In genomic region chr8:34452811-34453210, GRCm38 (mm10) we compare ENCODE assay signal across 27 mouse cellular contexts.
DNase-seq lines count a peak whose midpoint lies in the region; ATAC-seq lines count a peak whose summit lies in the region.
"Had no signal": no experiment of that assay in that cellular context is flagged by ENCODE, and none has a peak within 500 bp of the region (broad histone marks: within the 10 kb centered on the region; RNA-seq: fewer than 3 reads in every experiment).

No protein-coding gene starts in this region.

- peaks cover 18% of the 10 kb centered on the region; the same call in 1 of the 2 replicates for H3K9me3 ChIP-seq in midbrain, embryonic 10.5 days (replicated peaks)
- no peaks in the 10 kb centered on the region for H3K9me3 ChIP-seq in midbrain, embryonic 11.5 days (ENCODE audit: control insufficient read depth, low read length)
- H3K9me3 ChIP-seq: embryonic facial prominence, embryonic 13.5 days; forebrain, embryonic 15.5 days; heart, embryonic 15.5 days had no signal

- H3K9ac ChIP-seq in midbrain, embryonic 11.5 days (ENCODE audit: low read length): no peak overlapping the region
- H3K9ac ChIP-seq: embryonic facial prominence, embryonic 13.5 days; forebrain, embryonic 12.5 days; forebrain, embryonic 15.5 days; heart, embryonic 12.5 days; heart, embryonic 15.5 days; hindbrain, embryonic 14.5 days had no signal

- WGBS in midbrain, embryonic 10.5 days: 66% methylated on average over 6 of the region's 6 CpGs
- WGBS in midbrain, embryonic 11.5 days: 69% methylated on average over 6 of the region's 6 CpGs

- peak; percentile 56 for DNase-seq in embryo, embryonic 10.5 days (ENCODE audit: low spot score)
- no peak for DNase-seq in embryo, embryonic 9.5 days (ENCODE audit: extremely low spot score)
- no peak for DNase-seq in midbrain, embryonic 10.5 days (ENCODE audit: low spot score)
- DNase-seq in midbrain, embryonic 11.5 days (ENCODE audit: low spot score, missing footprints): no peak
- peak; percentile 76 for DNase-seq in retina, postnatal 1 day
- DNase-seq in kidney, adult 9 months: no peak
- DNase-seq: adrenal gland, adult 8-10 months; adrenal gland, postnatal 25 days; cerebellum, adult 11-12 months; cerebellum, adult 8-10 months; cerebellum, postnatal 10 days; cerebellum, postnatal 36 days; gastrocnemius, postnatal 25 days; heart, adult 18-20 months; heart, postnatal 10 days; heart, postnatal 36 days had no signal

- no peak for ATAC-seq in midbrain, embryonic 11.5 days (ENCODE audit: low FRiP score)
- ATAC-seq: activated CD4-positive, CD25-positive, alpha-beta regulatory T cell, adult 4 months; forebrain, embryonic 15.5 days; hindbrain, postnatal 0 days; inflammation-experienced regulatory T-cells, adult 6 months had no signal

- H3K4me1 ChIP-seq in midbrain, embryonic 10.5 days: peaks cover 34% of the 10 kb centered on the region
- peaks cover 10% of the 10 kb centered on the region; the same call in 1 of the 2 replicates for H3K4me1 ChIP-seq in midbrain, embryonic 11.5 days (ENCODE audit: control insufficient read depth, insufficient read depth, low read length)

- no peak overlapping the region for H3K4me2 ChIP-seq in midbrain, embryonic 11.5 days
- H3K4me2 ChIP-seq: embryonic facial prominence, embryonic 13.5 days; forebrain, embryonic 12.5 days; forebrain, embryonic 15.5 days; heart, embryonic 12.5 days; heart, embryonic 15.5 days; hindbrain, embryonic 14.5 days had no signal

- no peak overlapping the region for H3K4me3 ChIP-seq in midbrain, embryonic 10.5 days
- no peak overlapping the region for H3K4me3 ChIP-seq in midbrain, embryonic 11.5 days (ENCODE audit: low read depth, low read length)
- H3K4me3 ChIP-seq: embryonic facial prominence, embryonic 13.5 days; erythroblast, embryonic 14.5 days; forebrain, embryonic 12.5 days; forebrain, embryonic 15.5 days; heart, embryonic 12.5 days; heart, embryonic 15.5 days; hindbrain, embryonic 10.5 days had no signal

- no peaks in the 10 kb centered on the region for H3K27me3 ChIP-seq in midbrain, embryonic 10.5 days (ENCODE audit: low read depth, poor library complexity, severe bottlenecking)
- H3K27me3 ChIP-seq in midbrain, embryonic 11.5 days (ENCODE audit: control insufficient read depth, insufficient read depth, low read length): no peaks in the 10 kb centered on the region
- H3K27me3 ChIP-seq: embryonic facial prominence, embryonic 13.5 days; forebrain, embryonic 12.5 days; forebrain, embryonic 15.5 days; heart, embryonic 12.5 days; heart, embryonic 15.5 days had no signal

- H3K36me3 ChIP-seq in midbrain, embryonic 10.5 days: no peaks in the 10 kb centered on the region
- H3K36me3 ChIP-seq in midbrain, embryonic 11.5 days (ENCODE audit: control insufficient read depth, insufficient read depth, low read length): no peaks in the 10 kb centered on the region
- H3K36me3 ChIP-seq: embryonic facial prominence, embryonic 13.5 days; forebrain, embryonic 12.5 days; forebrain, embryonic 15.5 days; heart, embryonic 12.5 days; heart, embryonic 15.5 days; hindbrain, embryonic 10.5 days had no signal

- 0 out of 2 replicates have a peak overlapping the region, but pooled peaks have one; percentile 57 for H3K27ac ChIP-seq in midbrain, embryonic 10.5 days (replicated peaks)
- no peak overlapping the region for H3K27ac ChIP-seq in midbrain, embryonic 11.5 days (ENCODE audit: low read depth, low read length)
- H3K27ac ChIP-seq: embryonic facial prominence, embryonic 13.5 days; forebrain, embryonic 12.5 days; forebrain, embryonic 15.5 days; heart, embryonic 15.5 days; hindbrain, embryonic 14.5 days; hindbrain, postnatal 0 days had no signal

Comparison
In these comparisons a context has a peak if more than half of its experiments do, and no peak if none do; other contexts are left out.
1. DNase-seq: peak in embryo, embryonic 10.5 days (single experiment) and retina, postnatal 1 day (single experiment); none in embryo, embryonic 9.5 days (single experiment), midbrain, embryonic 10.5 days (single experiment), midbrain, embryonic 11.5 days (single experiment) and kidney, adult 9 months (single experiment).